Mouse (Mus musculus): ENCODE data around the gene Cables2.

Gene Cables2

GRCm38 (mm10) chr2:180273394-180274244 lies at the start of gene Cables2:
Gene Cables2, minus strand, starts transcription at chr2:180273496.
- CTCF ChIA-PET: no interaction called here

- CTCF ChIA-PET: no interaction called here
Observed at GRCm38 (mm10) chr2:180322674-180323355, 49.5 kb upstream of the Cables2 start.

- CTCF ChIA-PET: no interaction called here
Observed at GRCm38 (mm10) chr2:180320216-180320615, 46.9 kb upstream of the Cables2 start.

- CTCF ChIA-PET: no interaction called here
Observed at GRCm38 (mm10) chr2:180317591-180317990, 44.3 kb upstream of the Cables2 start.

- CTCF ChIA-PET: no interaction called here
Observed at GRCm38 (mm10) chr2:180314292-180314691, 41.0 kb upstream of the Cables2 start.

GRCm38 (mm10) chr2:180311147-180311546 lies 37.9 kb upstream of the Cables2 start:
- CTCF ChIA-PET: no interaction called here

GRCm38 (mm10) chr2:180307680-180308079 lies 34.4 kb upstream of the Cables2 start:
- CTCF ChIA-PET: no interaction called here

GRCm38 (mm10) chr2:180306423-180307168 lies 33.3 kb upstream of the Cables2 start:
- CTCF ChIA-PET: no interaction called here

GRCm38 (mm10) chr2:180306009-180306408 lies 32.7 kb upstream of the Cables2 start:
- CTCF ChIA-PET: interaction anchor here (0.6 kb wide), 1 partner anchor 167 kb away, joined by 10 read pairs; no protein-coding TSS in a partner anchor

GRCm38 (mm10) chr2:180305490-180305889 lies 32.2 kb upstream of the Cables2 start:
- CTCF ChIA-PET: interaction anchor here (0.6 kb wide), 1 partner anchor 168 kb away, joined by 10 read pairs; no protein-coding TSS in a partner anchor

- CTCF ChIA-PET: no interaction called here
Observed at GRCm38 (mm10) chr2:180304554-180304953, 31.3 kb upstream of the Cables2 start.

- CTCF ChIA-PET: no interaction called here
Observed at GRCm38 (mm10) chr2:180303468-180303867, 30.2 kb upstream of the Cables2 start.

GRCm38 (mm10) chr2:180302201-180302600 lies 28.9 kb upstream of the Cables2 start:
- CTCF ChIA-PET: no interaction called here

GRCm38 (mm10) chr2:180300771-180301170 lies 27.5 kb upstream of the Cables2 start:
- CTCF ChIA-PET: no interaction called here

- CTCF ChIA-PET: no interaction called here
Observed at GRCm38 (mm10) chr2:180300252-180300651, 27.0 kb upstream of the Cables2 start.

- CTCF ChIA-PET: no interaction called here
Observed at GRCm38 (mm10) chr2:180292906-180293305, 19.6 kb upstream of the Cables2 start.

- CTCF ChIA-PET: interaction anchor here (0.7 kb wide), 1 partner anchor 428 kb away, joined by 4 read pairs; no protein-coding TSS in a partner anchor
Observed at GRCm38 (mm10) chr2:180292026-180292425, 18.7 kb upstream of the Cables2 start.

- CTCF ChIA-PET: no interaction called here
Observed at GRCm38 (mm10) chr2:180291566-180291965, 18.3 kb upstream of the Cables2 start.

- CTCF ChIA-PET: no interaction called here
Observed at GRCm38 (mm10) chr2:180290503-180290902, 17.2 kb upstream of the Cables2 start.

- CTCF ChIA-PET: no interaction called here
Observed at GRCm38 (mm10) chr2:180289440-180290108, 16.3 kb upstream of the Cables2 start, which contains the start of gene Rbbp8nl. Gene Rbbp8nl, minus strand, starts transcription at chr2:180289879.

- CTCF ChIA-PET: no interaction called here
Observed at GRCm38 (mm10) chr2:180288966-180289365, 15.7 kb upstream of the Cables2 start.

- CTCF ChIA-PET: no interaction called here
Observed at GRCm38 (mm10) chr2:180279321-180279720, 6.0 kb upstream of the Cables2 start.

Data from spleen, embryonic (tissue).